Mouse (Mus musculus) gastrocnemius, postnatal 10 days (tissue): ENCODE data around the gene Adcyap1r1. TPM values are rescaled to one million over a fixed set of nuclear protein-coding genes. Genes with fewer than 3 reads are reported as not detected.

Experiments used
- DNase-seq: peaks from one replicate; pipeline ENCODE4 v3.0.0; 2021; ENCODE audit warnings: mixed read lengths
- total RNA-seq, 2 experiments: library from RNA; stranded (reverse); gene quantifications; 2 replicates each; pipeline ENCODE4 v1.2.3; 2021

Adcyap1r1 gene
- total RNA-seq, 2 experiments from 2014 or later: 4.1 to 7.5 TPM

- no peak for DNase-seq
These were observed 2.7 kb upstream of the Adcyap1r1 start for GRCm38 (mm10) chr6:55448976-55449678.

GRCm38 (mm10) chr6:55452381-55452780 lies 603 bp downstream of the Adcyap1r1 start:
- DNase-seq: no peak

GRCm38 (mm10) chr6:55453548-55453947 lies 1.8 kb downstream of the Adcyap1r1 start:
- DNase-seq: no peak

- no peak for DNase-seq
These were observed 3.9 kb downstream of the Adcyap1r1 start for GRCm38 (mm10) chr6:55455641-55456040.

- no peak for DNase-seq
These were observed 5.9 kb downstream of the Adcyap1r1 start for GRCm38 (mm10) chr6:55457727-55458126.

GRCm38 (mm10) chr6:55458156-55458555 lies 6.4 kb downstream of the Adcyap1r1 start:
- no peak for DNase-seq

- no peak for DNase-seq
These were observed 8.0 kb downstream of the Adcyap1r1 start for GRCm38 (mm10) chr6:55459545-55460397.

- DNase-seq: no peak
These were observed 9.4 kb downstream of the Adcyap1r1 start for GRCm38 (mm10) chr6:55461141-55461540.

GRCm38 (mm10) chr6:55461678-55462077 lies 9.9 kb downstream of the Adcyap1r1 start:
- DNase-seq: no peak

- no peak for DNase-seq
These were observed 10.6 kb downstream of the Adcyap1r1 start for GRCm38 (mm10) chr6:55462394-55462793.

- DNase-seq: peak; percentile 35
These were observed 12.2 kb downstream of the Adcyap1r1 start for GRCm38 (mm10) chr6:55463966-55464365.

- peak; percentile 78 for DNase-seq
These were observed 13.5 kb downstream of the Adcyap1r1 start for GRCm38 (mm10) chr6:55465311-55465710.

GRCm38 (mm10) chr6:55466301-55466761 lies 14.6 kb downstream of the Adcyap1r1 start:
- DNase-seq: no peak

GRCm38 (mm10) chr6:55470691-55471090 lies 18.9 kb downstream of the Adcyap1r1 start:
- no peak for DNase-seq

- DNase-seq: no peak
These were observed 20.6 kb downstream of the Adcyap1r1 start for GRCm38 (mm10) chr6:55472381-55472780.

- no peak for DNase-seq
These were observed 29.2 kb downstream of the Adcyap1r1 start for GRCm38 (mm10) chr6:55480988-55481387.

- DNase-seq: no peak
These were observed 30.7 kb downstream of the Adcyap1r1 start for GRCm38 (mm10) chr6:55482471-55482870.

GRCm38 (mm10) chr6:55483360-55483759 lies 31.6 kb downstream of the Adcyap1r1 start:
- DNase-seq: no peak

GRCm38 (mm10) chr6:55484224-55484623 lies 32.4 kb downstream of the Adcyap1r1 start:
- no peak for DNase-seq

GRCm38 (mm10) chr6:55485216-55485615 lies 33.4 kb downstream of the Adcyap1r1 start:
- DNase-seq: no peak

GRCm38 (mm10) chr6:55487726-55488125 lies 35.9 kb downstream of the Adcyap1r1 start:
- DNase-seq: peak; percentile 18

GRCm38 (mm10) chr6:55496201-55496600 lies 44.4 kb downstream of the Adcyap1r1 start:
- no peak for DNase-seq

GRCm38 (mm10) chr6:55498753-55499152 lies 47.0 kb downstream of the Adcyap1r1 start:
- DNase-seq: no peak
